Mouse (Mus musculus): ENCODE measurements around the gene Snx30.

Gene Snx30

GRCm38 (mm10) chr4:59795788-59796455, 9.7 kb upstream of the Snx30 start:
- DNase-seq, result no peak

- no peak for DNase-seq
Observed at GRCm38 (mm10) chr4:59800181-59800580, 5.5 kb upstream of the Snx30 start.

- no peak for DNase-seq
Observed at GRCm38 (mm10) chr4:59801489-59801888, 4.2 kb upstream of the Snx30 start, which contains the start of gene Inip. Gene Inip, minus strand, starts transcription at chr4:59801589.

GRCm38 (mm10) chr4:59802107-59802506, 3.5 kb upstream of the Snx30 start:
- DNase-seq, result no peak

- DNase-seq, result no peak
Observed at GRCm38 (mm10) chr4:59802792-59803191, 2.8 kb upstream of the Snx30 start.

- DNase-seq, result no peak
Observed at GRCm38 (mm10) chr4:59803358-59803757, 2.3 kb upstream of the Snx30 start.

GRCm38 (mm10) chr4:59804754-59805153, 886 bp upstream of the Snx30 start:
- DNase-seq, result no peak

GRCm38 (mm10) chr4:59805968-59806878, 583 bp downstream of the Snx30 start:
- DNase-seq, result peak; percentile 22

GRCm38 (mm10) chr4:59806879-59807195, 1.2 kb downstream of the Snx30 start:
- DNase-seq, result no peak

- no peak for DNase-seq
Observed at GRCm38 (mm10) chr4:59807521-59807920, 1.9 kb downstream of the Snx30 start.

GRCm38 (mm10) chr4:59808396-59808795, 2.8 kb downstream of the Snx30 start:
- DNase-seq, result no peak

- DNase-seq, result no peak
Observed at GRCm38 (mm10) chr4:59814094-59814493, 8.5 kb downstream of the Snx30 start.

- peak; percentile 87 for DNase-seq
Observed at GRCm38 (mm10) chr4:59815121-59815810, 9.6 kb downstream of the Snx30 start.

GRCm38 (mm10) chr4:59816016-59816415, 10.4 kb downstream of the Snx30 start:
- peak; percentile 13 for DNase-seq

GRCm38 (mm10) chr4:59816477-59816876, 10.8 kb downstream of the Snx30 start:
- peak; percentile 54 for DNase-seq

GRCm38 (mm10) chr4:59817790-59818189, 12.2 kb downstream of the Snx30 start:
- no peak for DNase-seq

- DNase-seq, result no peak
Observed at GRCm38 (mm10) chr4:59818498-59818897, 12.9 kb downstream of the Snx30 start.

GRCm38 (mm10) chr4:59819054-59819472, 13.4 kb downstream of the Snx30 start:
- DNase-seq, result no peak

- peak; percentile 71 for DNase-seq
Observed at GRCm38 (mm10) chr4:59819477-59820022, 13.9 kb downstream of the Snx30 start.

- DNase-seq, result no peak
Observed at GRCm38 (mm10) chr4:59821516-59821915, 15.9 kb downstream of the Snx30 start.

GRCm38 (mm10) chr4:59822119-59822518, 16.5 kb downstream of the Snx30 start:
- no peak for DNase-seq

GRCm38 (mm10) chr4:59823470-59823869, 17.8 kb downstream of the Snx30 start:
- DNase-seq, result no peak

GRCm38 (mm10) chr4:59824860-59825259, 19.2 kb downstream of the Snx30 start:
- no peak for DNase-seq
